Mouse (Mus musculus) embryonic fibroblast, embryonic 13.5 days (primary cell): Measurements from ENCODE around the gene Pogz.

Experiments
- CTCF ChIP-seq: IDR thresholded peaks from 2 replicates; pipeline ENCODE4 v1.5.1; 2011; ENCODE audit warnings: mild to moderate bottlenecking, control low read depth, low read length, moderate library complexity, borderline replicate concordance; ENCODE audit not compliant: insufficient read depth
- POLR2A ChIP-seq: IDR thresholded peaks from 2 replicates; pipeline ENCODE4 v1.6.1; 2011; ENCODE audit warnings: low read depth, mild to moderate bottlenecking, control low read depth, low read length, moderate library complexity

GRCm38 (mm10) chr3:94789071-94789470 lies 48.3 kb upstream of the Pogz start:
- TF ChIP-seq CTCF (no peak), POLR2A (no peak)
